Mouse (Mus musculus): ENCODE measurements around the gene Plekhg6. TPM values are rescaled to one million over a fixed set of nuclear protein-coding genes. Genes with fewer than 3 reads are reported as not detected.

The Plekhg6 gene
- polyA plus RNA-seq, 1 experiment from 2014 or later, result 0.05 TPM

DNA sequence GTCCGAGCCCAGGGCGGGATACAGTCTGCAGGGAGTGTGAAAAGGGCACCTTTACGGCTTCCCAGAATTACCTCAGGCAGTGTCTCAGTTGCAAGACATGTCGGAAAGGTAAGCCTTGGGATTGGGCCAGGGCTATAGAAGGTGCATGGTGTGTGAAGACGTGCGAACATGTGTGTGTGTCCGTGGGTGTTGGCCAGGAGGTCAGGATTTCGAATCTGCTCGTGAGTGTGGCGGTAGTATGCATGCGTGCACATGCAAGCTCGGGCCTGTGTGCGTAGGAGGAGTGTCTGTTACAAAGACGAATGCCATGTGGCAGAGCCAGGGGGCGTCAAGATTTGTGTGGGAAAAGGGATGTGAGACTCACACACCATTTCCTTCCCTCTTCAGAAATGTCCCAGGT lies 23.3 kb downstream of the Plekhg6 start:
- Histone ChIP-seq H3K27ac (replicated peaks in 1 of 2; ENCODE audit: control insufficient read depth in 1 of 2, insufficient read depth in 1 of 2, low read depth in 2 of 2, low read length in 2 of 2) (no peak overlapping the region), H3K9ac (ENCODE audit: low read length) (no peak overlapping the region), H3K4me3 (ENCODE audit: control insufficient read depth in 1 of 2, insufficient read depth in 1 of 2, low read depth in 1 of 2, low read length in 2 of 2) (no peak overlapping the region), H3K36me3 (ENCODE audit: control insufficient read depth, insufficient read depth, low read length) (peaks cover 58% of the 10 kb centered on the region), H3K9me3 (ENCODE audit: control insufficient read depth, low read length) (no peaks in the 10 kb centered on the region), H3K4me1 (ENCODE audit: control insufficient read depth in 2 of 2, insufficient read depth in 2 of 2, low read length in 2 of 2) (peaks cover 26 to 43% of the 10 kb centered on the region in 2 experiments), H3K4me2 (ENCODE audit: low read length) (no peak overlapping the region), H3K27me3 (ENCODE audit: control insufficient read depth, insufficient read depth, low read length) (peaks cover 6% of the 10 kb centered on the region)
- 86% methylated on average over 15 of the region's 15 CpGs for WGBS
- no peak for ATAC-seq (ENCODE audit: insufficient number of reproducible peaks, insufficient read depth, low FRiP score, low read depth)

DNA sequence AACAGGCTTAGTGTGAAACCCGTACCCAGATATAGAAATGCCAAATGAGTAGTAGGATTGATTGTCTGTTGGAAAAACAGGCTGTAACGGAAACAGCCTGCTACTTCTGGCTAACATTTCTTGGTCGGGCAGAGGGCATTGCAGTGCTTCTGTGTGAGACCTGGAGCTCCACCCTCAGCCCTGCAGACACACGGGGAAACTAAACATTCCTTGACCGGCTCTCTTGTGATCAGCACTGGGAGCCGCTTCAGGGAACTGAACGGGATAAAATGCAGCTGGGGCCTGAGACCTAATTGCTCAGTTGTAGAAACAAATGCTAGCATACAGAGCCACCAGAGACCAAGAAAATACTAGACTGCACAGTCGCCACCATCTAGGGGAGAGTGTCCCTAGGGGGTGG lies 24.3 kb downstream of the Plekhg6 start:
- H3K4me1 ChIP-seq (ENCODE audit: control insufficient read depth in 2 of 2, insufficient read depth in 2 of 2, low read length in 2 of 2), result peaks cover 35 to 53% of the 10 kb centered on the region in 2 experiments
- H3K9ac ChIP-seq (ENCODE audit: low read length), result no peak overlapping the region
- peaks cover 2% of the 10 kb centered on the region; the same call in 1 of the 2 replicates for H3K27me3 ChIP-seq (ENCODE audit: control insufficient read depth, insufficient read depth, low read length)
- H3K36me3 ChIP-seq (ENCODE audit: control insufficient read depth, insufficient read depth, low read length), result peaks cover 47% of the 10 kb centered on the region
- H3K9me3 ChIP-seq (ENCODE audit: control insufficient read depth, low read length), result no peaks in the 10 kb centered on the region
- H3K27ac ChIP-seq (replicated peaks in 1 of 2; ENCODE audit: control insufficient read depth in 1 of 2, insufficient read depth in 1 of 2, low read depth in 2 of 2, low read length in 2 of 2), result no peak overlapping the region
- no peak overlapping the region for H3K4me3 ChIP-seq (ENCODE audit: control insufficient read depth in 1 of 2, insufficient read depth in 1 of 2, low read depth in 1 of 2, low read length in 2 of 2)
- no peak for ATAC-seq (ENCODE audit: insufficient number of reproducible peaks, insufficient read depth, low FRiP score, low read depth)
- WGBS, result 25% methylated on average over 8 of the region's 8 CpGs
- H3K4me2 ChIP-seq (ENCODE audit: low read length), result no peak overlapping the region

DNA sequence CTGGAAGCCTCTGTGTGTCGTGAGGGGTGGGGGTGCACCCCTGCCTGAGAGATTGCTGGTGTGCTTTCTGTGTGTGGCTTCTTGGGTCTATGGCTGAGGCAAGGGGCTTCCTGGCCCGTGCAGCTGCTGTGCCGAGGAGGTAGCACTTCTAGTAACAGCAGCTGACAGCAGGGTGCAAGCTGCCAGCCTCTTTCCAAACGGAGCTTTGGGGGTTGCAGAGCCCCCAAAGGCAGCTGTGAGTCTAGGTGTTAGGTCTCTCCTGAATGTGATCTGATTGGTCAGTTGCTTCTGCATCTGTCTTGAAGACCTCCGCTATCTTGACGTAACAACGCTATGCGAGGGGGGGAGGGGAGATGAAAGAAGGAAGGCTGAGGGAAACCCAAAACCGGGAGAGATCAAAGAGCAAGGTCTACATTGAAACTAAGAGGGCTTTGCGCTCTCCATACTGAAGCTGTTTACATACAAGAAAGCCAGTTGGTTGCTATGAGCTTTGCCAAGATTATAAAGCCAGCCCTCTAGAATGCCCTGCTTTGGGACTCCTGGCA lies 25.3 kb downstream of the Plekhg6 start:
- ATAC-seq (ENCODE audit: insufficient number of reproducible peaks, insufficient read depth, low FRiP score, low read depth), result no peak
- H3K9ac ChIP-seq (ENCODE audit: low read length), result no peak overlapping the region

DNA sequence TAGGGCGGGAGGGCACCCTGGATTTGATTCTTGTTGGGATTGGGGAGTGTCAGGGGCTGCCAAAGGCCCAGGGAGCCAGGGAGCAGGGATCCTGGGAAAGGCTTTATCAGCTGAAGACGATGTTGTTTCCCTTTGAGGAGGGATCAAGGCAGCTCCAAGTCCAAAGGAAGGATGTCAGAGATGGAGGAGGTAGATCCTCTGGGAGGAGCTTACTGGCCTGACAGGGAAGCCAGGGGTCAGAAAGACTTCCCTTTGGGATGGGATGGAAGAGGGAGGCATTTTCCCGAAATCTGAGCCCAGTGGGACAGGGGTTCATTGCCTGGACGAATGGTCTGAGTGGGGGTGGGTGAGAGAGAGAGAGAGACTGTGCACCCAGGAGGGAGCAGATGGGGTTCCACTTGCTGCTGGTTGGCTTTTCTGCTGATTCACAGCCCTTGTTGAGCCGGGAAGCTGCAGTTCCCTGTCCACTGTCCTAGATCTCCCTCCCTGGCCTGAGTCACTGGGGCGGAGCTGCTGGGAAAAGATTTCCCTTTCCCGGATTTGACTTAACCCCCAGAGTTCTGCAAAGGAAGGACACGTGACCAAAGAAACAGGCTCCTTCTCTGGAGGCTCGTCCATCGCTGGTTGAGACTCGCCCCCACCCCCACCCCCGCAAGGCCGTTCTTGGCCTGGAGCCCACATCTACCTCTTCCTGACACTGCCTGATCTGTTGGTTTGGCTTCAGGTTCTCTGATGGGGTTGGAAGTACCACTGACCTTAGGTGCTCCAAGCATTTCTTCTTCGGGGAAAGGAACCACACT lies 26.0 kb downstream of the Plekhg6 start:
- no peaks in the 10 kb centered on the region for H3K27me3 ChIP-seq (ENCODE audit: control insufficient read depth, insufficient read depth, low read length)
- H3K27ac ChIP-seq (replicated peaks in 1 of 2; ENCODE audit: control insufficient read depth in 1 of 2, insufficient read depth in 1 of 2, low read depth in 2 of 2, low read length in 2 of 2), result peak overlapping the region; percentile 30 to 74
- ATAC-seq (ENCODE audit: insufficient number of reproducible peaks, insufficient read depth, low FRiP score, low read depth), result peak; percentile 42
- H3K4me1 ChIP-seq (ENCODE audit: control insufficient read depth in 2 of 2, insufficient read depth in 2 of 2, low read length in 2 of 2), result peaks cover 35 to 64% of the 10 kb centered on the region in 2 experiments
- H3K36me3 ChIP-seq (ENCODE audit: control insufficient read depth, insufficient read depth, low read length), result peaks cover 30% of the 10 kb centered on the region
- peak overlapping the region; percentile 55 for H3K4me2 ChIP-seq (ENCODE audit: low read length)
- H3K4me3 ChIP-seq (ENCODE audit: control insufficient read depth in 1 of 2, insufficient read depth in 1 of 2, low read depth in 1 of 2, low read length in 2 of 2), result peak overlapping the region in 1 of 2 experiments; percentile 9; a peak in 1 of 4 replicates
- H3K9me3 ChIP-seq (ENCODE audit: control insufficient read depth, low read length), result no peaks in the 10 kb centered on the region
- peak overlapping the region; percentile 7; the same call in 1 of the 2 replicates for H3K9ac ChIP-seq (ENCODE audit: low read length)
- WGBS, result 11% methylated on average over 14 of the region's 14 CpGs

More for the DNA sequence above, 25.3 kb downstream of the Plekhg6 start:
- 0 out of 2 replicates have a peak, but pooled peaks cover under 1% of the 10 kb centered on the region for H3K27me3 ChIP-seq (ENCODE audit: control insufficient read depth, insufficient read depth, low read length)
- H3K4me3 ChIP-seq (ENCODE audit: control insufficient read depth in 1 of 2, insufficient read depth in 1 of 2, low read depth in 1 of 2, low read length in 2 of 2), result peak overlapping the region in 1 of 2 experiments; percentile 9; a peak in 1 of 4 replicates
- 12% methylated on average over 10 of the region's 10 CpGs for WGBS
- H3K4me1 ChIP-seq (ENCODE audit: control insufficient read depth in 2 of 2, insufficient read depth in 2 of 2, low read length in 2 of 2), result peaks cover 35 to 63% of the 10 kb centered on the region in 2 experiments
- peaks cover 37% of the 10 kb centered on the region for H3K36me3 ChIP-seq (ENCODE audit: control insufficient read depth, insufficient read depth, low read length)
- H3K4me2 ChIP-seq (ENCODE audit: low read length), result peak overlapping the region; percentile 55
- H3K9me3 ChIP-seq (ENCODE audit: control insufficient read depth, low read length), result no peaks in the 10 kb centered on the region
- peak overlapping the region; percentile 5 to 70; a peak in 2 of 4 replicates for H3K27ac ChIP-seq (replicated peaks in 1 of 2; ENCODE audit: control insufficient read depth in 1 of 2, insufficient read depth in 1 of 2, low read depth in 2 of 2, low read length in 2 of 2)

DNA sequence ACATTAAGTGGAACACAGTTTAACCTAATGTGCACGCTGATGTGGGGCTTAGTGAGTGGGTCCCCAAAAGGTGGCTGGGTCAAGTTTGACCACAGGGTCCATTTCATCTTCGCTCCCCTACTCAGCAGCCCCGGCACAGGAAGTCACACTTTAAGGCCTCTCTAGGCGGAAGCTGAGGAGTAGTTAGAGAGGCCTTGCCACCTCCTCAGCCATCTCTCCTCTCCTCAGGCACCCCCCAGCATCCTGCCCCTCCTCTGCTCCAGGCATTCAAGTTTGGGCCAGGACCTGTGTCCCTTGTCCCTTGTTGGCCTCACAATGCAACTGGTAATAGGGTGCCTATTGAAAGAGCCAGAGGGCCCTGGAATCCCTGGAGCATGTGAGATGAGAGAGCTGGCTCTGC lies 26.9 kb downstream of the Plekhg6 start:
- no peak for ATAC-seq (ENCODE audit: insufficient number of reproducible peaks, insufficient read depth, low FRiP score, low read depth)
- Histone ChIP-seq H3K27ac (replicated peaks in 1 of 2; ENCODE audit: control insufficient read depth in 1 of 2, insufficient read depth in 1 of 2, low read depth in 2 of 2, low read length in 2 of 2) (peak overlapping the region; percentile 30 to 74; a peak in 2 of 4 replicates), H3K4me2 (ENCODE audit: low read length) (peak overlapping the region; percentile 55), H3K9ac (ENCODE audit: low read length) (peak overlapping the region; percentile 7; the same call in 1 of the 2 replicates), H3K27me3 (ENCODE audit: control insufficient read depth, insufficient read depth, low read length) (no peaks in the 10 kb centered on the region), H3K4me3 (ENCODE audit: control insufficient read depth in 1 of 2, insufficient read depth in 1 of 2, low read depth in 1 of 2, low read length in 2 of 2) (no peak overlapping the region), H3K9me3 (ENCODE audit: control insufficient read depth, low read length) (no peaks in the 10 kb centered on the region), H3K36me3 (ENCODE audit: control insufficient read depth, insufficient read depth, low read length) (peaks cover 21% of the 10 kb centered on the region), H3K4me1 (ENCODE audit: control insufficient read depth in 2 of 2, insufficient read depth in 2 of 2, low read length in 2 of 2) (peaks cover 41 to 66% of the 10 kb centered on the region in 2 experiments)
- WGBS, result 77% methylated on average over 4 of the region's 4 CpGs

DNA sequence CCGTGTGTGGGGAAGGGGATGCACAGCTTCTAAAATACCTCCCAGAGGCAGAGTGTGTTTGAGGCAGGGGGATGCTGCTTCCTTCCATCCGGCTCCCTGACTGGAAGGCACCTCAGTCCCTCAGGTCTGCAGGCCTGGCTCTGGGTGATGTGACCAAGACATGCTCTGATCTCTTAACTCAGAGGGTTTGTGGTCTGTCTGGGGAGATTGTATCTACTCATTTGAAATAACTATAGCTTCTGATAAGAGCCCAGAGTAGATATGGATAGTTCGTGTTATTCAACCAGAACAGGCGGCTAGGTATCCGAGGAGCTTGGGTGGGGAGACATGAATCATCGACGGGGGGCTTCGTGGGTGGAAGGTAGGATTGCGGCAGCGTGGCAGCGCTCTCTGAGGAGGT lies 27.4 kb downstream of the Plekhg6 start:
- 0 out of 4 replicates have a peak overlapping the region, but pooled peaks of 1 of the 2 experiments have one; percentile 74 for H3K27ac ChIP-seq (replicated peaks in 1 of 2; ENCODE audit: control insufficient read depth in 1 of 2, insufficient read depth in 1 of 2, low read depth in 2 of 2, low read length in 2 of 2)
- peaks cover 45 to 70% of the 10 kb centered on the region in 2 experiments for H3K4me1 ChIP-seq (ENCODE audit: control insufficient read depth in 2 of 2, insufficient read depth in 2 of 2, low read length in 2 of 2)
- no peaks in the 10 kb centered on the region for H3K9me3 ChIP-seq (ENCODE audit: control insufficient read depth, low read length)
- no peak overlapping the region for H3K4me3 ChIP-seq (ENCODE audit: control insufficient read depth in 1 of 2, insufficient read depth in 1 of 2, low read depth in 1 of 2, low read length in 2 of 2)
- ATAC-seq (ENCODE audit: insufficient number of reproducible peaks, insufficient read depth, low FRiP score, low read depth), result no peak
- peak overlapping the region; percentile 55 for H3K4me2 ChIP-seq (ENCODE audit: low read length)
- 66% methylated on average over 11 of the region's 11 CpGs for WGBS
- H3K9ac ChIP-seq (ENCODE audit: low read length), result no peak overlapping the region
- no peaks in the 10 kb centered on the region for H3K27me3 ChIP-seq (ENCODE audit: control insufficient read depth, insufficient read depth, low read length)
- H3K36me3 ChIP-seq (ENCODE audit: control insufficient read depth, insufficient read depth, low read length), result peaks cover 16% of the 10 kb centered on the region

DNA sequence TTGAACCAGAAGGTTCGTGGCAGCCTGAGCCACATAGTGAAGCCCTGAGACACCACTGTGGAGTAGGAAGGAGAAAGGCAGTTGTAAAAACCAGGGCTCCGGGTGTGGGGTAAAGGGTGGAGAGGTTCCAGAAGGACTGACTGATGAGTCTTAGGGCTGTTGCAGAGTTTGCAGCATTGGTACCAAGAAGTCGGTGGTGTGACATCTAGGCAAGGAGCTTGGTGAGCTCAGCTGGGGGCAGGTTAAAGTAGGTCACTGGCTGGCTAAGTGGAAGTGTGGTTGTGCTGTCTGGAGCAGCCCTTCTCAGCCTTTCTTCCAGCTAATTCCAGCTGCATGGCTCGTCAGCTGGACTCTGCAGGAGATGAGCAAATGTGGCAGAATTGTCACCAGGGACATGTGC lies 27.8 kb downstream of the Plekhg6 start:
- Histone ChIP-seq H3K36me3 (ENCODE audit: control insufficient read depth, insufficient read depth, low read length) (peaks cover 12% of the 10 kb centered on the region), H3K9me3 (ENCODE audit: control insufficient read depth, low read length) (no peaks in the 10 kb centered on the region), H3K27me3 (ENCODE audit: control insufficient read depth, insufficient read depth, low read length) (no peaks in the 10 kb centered on the region), H3K4me2 (ENCODE audit: low read length) (peak overlapping the region; percentile 18; the same call in 1 of the 2 replicates), H3K9ac (ENCODE audit: low read length) (no peak overlapping the region), H3K4me3 (ENCODE audit: control insufficient read depth in 1 of 2, insufficient read depth in 1 of 2, low read depth in 1 of 2, low read length in 2 of 2) (no peak overlapping the region), H3K27ac (replicated peaks in 1 of 2; ENCODE audit: control insufficient read depth in 1 of 2, insufficient read depth in 1 of 2, low read depth in 2 of 2, low read length in 2 of 2) (no peak overlapping the region), H3K4me1 (ENCODE audit: control insufficient read depth in 2 of 2, insufficient read depth in 2 of 2, low read length in 2 of 2) (peaks cover 46 to 70% of the 10 kb centered on the region in 2 experiments)
- ATAC-seq (ENCODE audit: insufficient number of reproducible peaks, insufficient read depth, low FRiP score, low read depth), result no peak
- WGBS, result 46% methylated on average over 4 of the region's 4 CpGs
